Mouse (Mus musculus) effector memory CD4-positive, alpha-beta T cell, adult 7 months (primary cell): Measurements from ENCODE around the gene Sptssb. TPM values are rescaled to one million over a fixed set of nuclear protein-coding genes. Genes with fewer than 3 reads are reported as not detected.

Experiments
- polyA plus RNA-seq: library from polyadenylated mRNA; unstranded; fragments of 100-300 nt; shearing (Covaris generic); gene quantifications from one replicate; pipeline ENCODE4 v1.2.1, GENCODE M21; 2017

Sptssb gene
- polyA plus RNA-seq = not detected

DNA sequence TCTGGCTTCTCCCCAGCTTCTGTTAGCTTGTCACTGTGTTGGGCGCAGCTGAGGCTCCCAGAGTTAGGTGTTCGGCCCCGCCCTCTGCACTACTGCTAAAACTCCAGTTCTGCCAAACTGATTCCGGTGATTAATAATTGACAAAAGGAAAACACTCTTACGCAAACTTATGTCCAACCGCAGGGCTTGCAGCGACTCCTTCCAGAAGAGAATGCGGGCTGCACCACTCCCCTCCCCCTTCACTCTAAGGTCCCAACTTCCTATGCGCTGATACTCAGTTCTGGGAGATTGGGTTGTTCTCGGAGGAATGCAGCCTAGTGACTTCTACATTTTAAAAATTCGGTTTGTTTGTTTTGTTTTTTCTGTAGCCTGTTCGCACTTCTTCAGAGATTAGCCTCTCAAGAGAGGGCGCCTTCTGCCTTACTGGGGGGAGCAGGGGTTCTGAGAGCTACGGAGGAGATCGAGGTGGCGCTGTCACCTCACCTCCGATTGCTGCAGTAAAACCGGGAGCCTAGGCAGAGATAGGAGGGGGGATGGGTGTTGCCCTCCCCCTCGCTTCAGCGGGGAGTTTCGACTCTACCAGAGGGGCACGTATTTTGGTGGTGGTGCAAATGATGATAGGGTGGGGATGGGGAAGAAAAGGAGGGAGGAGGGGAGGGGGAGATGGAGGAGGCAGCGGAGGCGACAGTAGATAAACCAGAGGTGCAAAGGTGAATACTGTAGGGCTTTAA is at the start of gene Sptssb:
Gene Sptssb, minus strand, starts transcription at position 83 of the 731 bp plus-strand sequence.

Other genes with a start within 250 kb of the Sptssb start
- 147 TPM for gene Nmd3, start 138.0 kb downstream of the Sptssb start, polyA plus RNA-seq
- gene Otol1, start 147.7 kb upstream of the Sptssb start, polyA plus RNA-seq = not detected